Mouse (Mus musculus): ENCODE data around the gene 1700023F06Rik. TPM values are rescaled to one million over a fixed set of nuclear protein-coding genes. Genes with fewer than 3 reads are reported as not detected.

1700023F06Rik gene
- polyA plus RNA-seq, 1 experiment from 2014 or later: 0.15 TPM

GRCm38 (mm10) chr11:103170494-103171285 lies 37.7 kb downstream of the 1700023F06Rik start, which contains the start of gene Fmnl1:
Gene Fmnl1, plus strand, starts transcription at chr11:103171107.
- H3K27ac ChIP-seq (ENCODE audit: low read depth, low read length): no peak within 1 kb of the TSS

GRCm38 (mm10) chr11:103170111-103170493 lies 38.3 kb downstream of the 1700023F06Rik start:
- WGBS: 50% methylated on average over 3 of the region's 3 CpGs
- no peak overlapping the region for H3K9ac ChIP-seq (ENCODE audit: low read depth, low read length)
- H3K4me3 ChIP-seq (ENCODE audit: low read depth, low read length): no peak overlapping the region; the same call in 1 of the 2 replicates
- H3K36me3 ChIP-seq (ENCODE audit: control insufficient read depth, insufficient read depth, low read length): no peaks in the 10 kb centered on the region
- DNase-seq (ENCODE audit: low spot score): no peak
- peak overlapping the region; percentile 79 for H3K4me2 ChIP-seq
- no peak overlapping the region for H3K27ac ChIP-seq (ENCODE audit: low read depth, low read length)
- peaks cover 46% of the 10 kb centered on the region for H3K27me3 ChIP-seq (replicated peaks; ENCODE audit: control insufficient read depth, insufficient read depth, low read length)
- no peaks in the 10 kb centered on the region; the same call in 1 of the 2 replicates for H3K9me3 ChIP-seq (ENCODE audit: control insufficient read depth, low read length)
- H3K4me1 ChIP-seq (replicated peaks; ENCODE audit: control insufficient read depth, insufficient read depth, low read length): peaks cover 11% of the 10 kb centered on the region
- no peak for ATAC-seq (replicated peaks; ENCODE audit: low FRiP score)

More at GRCm38 (mm10) chr11:103170494-103171285, 37.7 kb downstream of the 1700023F06Rik start, which contains the start of gene Fmnl1:
- no peaks in the 10 kb centered on the region; the same call in 1 of the 2 replicates for H3K9me3 ChIP-seq (ENCODE audit: control insufficient read depth, low read length)
- peak within 1 kb of the TSS; percentile 49 for H3K9ac ChIP-seq (ENCODE audit: low read depth, low read length)
- ATAC-seq (replicated peaks; ENCODE audit: low FRiP score) (no peak), DNase-seq (ENCODE audit: low spot score) (no peak)
- H3K4me1 ChIP-seq (replicated peaks; ENCODE audit: control insufficient read depth, insufficient read depth, low read length): peaks cover 16% of the 10 kb centered on the region
- 1% methylated on average over 81 of the region's 84 CpGs for WGBS
- no peaks in the 10 kb centered on the region for H3K36me3 ChIP-seq (ENCODE audit: control insufficient read depth, insufficient read depth, low read length)
- H3K4me2 ChIP-seq: peak within 1 kb of the TSS; percentile 79
- H3K27me3 ChIP-seq (replicated peaks; ENCODE audit: control insufficient read depth, insufficient read depth, low read length): peaks cover 46% of the 10 kb centered on the region
- peak within 1 kb of the TSS; percentile 59 for H3K4me3 ChIP-seq (ENCODE audit: low read depth, low read length)

- H3K4me3 ChIP-seq (ENCODE audit: low read depth, low read length): no peak overlapping the region
- no peak for ATAC-seq (replicated peaks; ENCODE audit: low FRiP score)
- H3K4me2 ChIP-seq: no peak overlapping the region
- H3K9me3 ChIP-seq (ENCODE audit: control insufficient read depth, low read length): no peaks in the 10 kb centered on the region; the same call in 1 of the 2 replicates
- 75% methylated on average over 5 of the region's 5 CpGs for WGBS
- no peak overlapping the region for H3K9ac ChIP-seq (ENCODE audit: low read depth, low read length)
- no peak for DNase-seq (ENCODE audit: low spot score)
- H3K27me3 ChIP-seq (replicated peaks; ENCODE audit: control insufficient read depth, insufficient read depth, low read length): peaks cover 46% of the 10 kb centered on the region
- H3K27ac ChIP-seq (ENCODE audit: low read depth, low read length): no peak overlapping the region
- peaks cover 7% of the 10 kb centered on the region for H3K4me1 ChIP-seq (replicated peaks; ENCODE audit: control insufficient read depth, insufficient read depth, low read length)
- no peaks in the 10 kb centered on the region for H3K36me3 ChIP-seq (ENCODE audit: control insufficient read depth, insufficient read depth, low read length)
These were observed 38.7 kb downstream of the 1700023F06Rik start for GRCm38 (mm10) chr11:103169664-103170063.

- Histone ChIP-seq H3K4me2 (no peak overlapping the region), H3K27me3 (replicated peaks; ENCODE audit: control insufficient read depth, insufficient read depth, low read length) (peaks cover 46% of the 10 kb centered on the region)
- WGBS: 24% methylated on average over 9 of the region's 9 CpGs
These were observed 39.5 kb downstream of the 1700023F06Rik start for GRCm38 (mm10) chr11:103168690-103169390.

GRCm38 (mm10) chr11:103164391-103164790 lies 44.0 kb downstream of the 1700023F06Rik start:
- Histone ChIP-seq H3K36me3 (ENCODE audit: control insufficient read depth, insufficient read depth, low read length) (no peaks in the 10 kb centered on the region), H3K27ac (ENCODE audit: low read depth, low read length) (no peak overlapping the region), H3K4me1 (replicated peaks; ENCODE audit: control insufficient read depth, insufficient read depth, low read length) (peaks cover 6% of the 10 kb centered on the region), H3K9ac (ENCODE audit: low read depth, low read length) (no peak overlapping the region), H3K4me3 (ENCODE audit: low read depth, low read length) (no peak overlapping the region), H3K27me3 (replicated peaks; ENCODE audit: control insufficient read depth, insufficient read depth, low read length) (peaks cover 10% of the 10 kb centered on the region), H3K4me2 (peak overlapping the region; percentile 30), H3K9me3 (ENCODE audit: control insufficient read depth, low read length) (no peaks in the 10 kb centered on the region; the same call in 1 of the 2 replicates)
- ATAC-seq (replicated peaks; ENCODE audit: low FRiP score) (peak; percentile 48), DNase-seq (ENCODE audit: low spot score) (no peak)
- 14% methylated on average over 10 of the region's 10 CpGs for WGBS

More at GRCm38 (mm10) chr11:103168690-103169390, 39.5 kb downstream of the 1700023F06Rik start:
- H3K9me3 ChIP-seq (ENCODE audit: control insufficient read depth, low read length): no peaks in the 10 kb centered on the region; the same call in 1 of the 2 replicates
- H3K9ac ChIP-seq (ENCODE audit: low read depth, low read length): no peak overlapping the region
- H3K4me1 ChIP-seq (replicated peaks; ENCODE audit: control insufficient read depth, insufficient read depth, low read length): peaks cover 5% of the 10 kb centered on the region
- DNase-seq (ENCODE audit: low spot score): no peak
- no peak overlapping the region for H3K27ac ChIP-seq (ENCODE audit: low read depth, low read length)
- H3K4me3 ChIP-seq (ENCODE audit: low read depth, low read length): no peak overlapping the region
- ATAC-seq (replicated peaks; ENCODE audit: low FRiP score): no peak
- no peaks in the 10 kb centered on the region for H3K36me3 ChIP-seq (ENCODE audit: control insufficient read depth, insufficient read depth, low read length)

- Histone ChIP-seq H3K27ac (ENCODE audit: low read depth, low read length) (no peak overlapping the region), H3K9ac (ENCODE audit: low read depth, low read length) (no peak overlapping the region), H3K9me3 (ENCODE audit: control insufficient read depth, low read length) (no peaks in the 10 kb centered on the region; the same call in 1 of the 2 replicates), H3K4me3 (ENCODE audit: low read depth, low read length) (no peak overlapping the region), H3K27me3 (replicated peaks; ENCODE audit: control insufficient read depth, insufficient read depth, low read length) (no peaks in the 10 kb centered on the region), H3K4me2 (no peak overlapping the region), H3K36me3 (ENCODE audit: control insufficient read depth, insufficient read depth, low read length) (no peaks in the 10 kb centered on the region), H3K4me1 (replicated peaks; ENCODE audit: control insufficient read depth, insufficient read depth, low read length) (peaks cover 9% of the 10 kb centered on the region)
- ATAC-seq (replicated peaks; ENCODE audit: low FRiP score) (no peak), DNase-seq (ENCODE audit: low spot score) (no peak)
- WGBS: 76% methylated on average over 5 of the region's 5 CpGs
These were observed 46.2 kb downstream of the 1700023F06Rik start for GRCm38 (mm10) chr11:103162132-103162531.

GRCm38 (mm10) chr11:103161449-103161848 lies 46.9 kb downstream of the 1700023F06Rik start:
- Histone ChIP-seq H3K27me3 (replicated peaks; ENCODE audit: control insufficient read depth, insufficient read depth, low read length) (no peaks in the 10 kb centered on the region), H3K9me3 (ENCODE audit: control insufficient read depth, low read length) (no peaks in the 10 kb centered on the region; the same call in 1 of the 2 replicates), H3K27ac (ENCODE audit: low read depth, low read length) (no peak overlapping the region), H3K4me2 (no peak overlapping the region), H3K4me1 (replicated peaks; ENCODE audit: control insufficient read depth, insufficient read depth, low read length) (peaks cover 9% of the 10 kb centered on the region), H3K36me3 (ENCODE audit: control insufficient read depth, insufficient read depth, low read length) (no peaks in the 10 kb centered on the region), H3K9ac (ENCODE audit: low read depth, low read length) (no peak overlapping the region), H3K4me3 (ENCODE audit: low read depth, low read length) (no peak overlapping the region)
- no peak for DNase-seq (ENCODE audit: low spot score)
- ATAC-seq (replicated peaks; ENCODE audit: low FRiP score): no peak
- WGBS: 73% methylated on average over 7 of the region's 7 CpGs

GRCm38 (mm10) chr11:103160738-103161137 lies 47.6 kb downstream of the 1700023F06Rik start:
- H3K9me3 ChIP-seq (ENCODE audit: control insufficient read depth, low read length): no peaks in the 10 kb centered on the region
- H3K27me3 ChIP-seq (replicated peaks; ENCODE audit: control insufficient read depth, insufficient read depth, low read length): no peaks in the 10 kb centered on the region
- no peak overlapping the region for H3K9ac ChIP-seq (ENCODE audit: low read depth, low read length)
- WGBS: 85% methylated on average over 11 of the region's 11 CpGs
- H3K36me3 ChIP-seq (ENCODE audit: control insufficient read depth, insufficient read depth, low read length): no peaks in the 10 kb centered on the region
- no peak for ATAC-seq (replicated peaks; ENCODE audit: low FRiP score)
- no peak for DNase-seq (ENCODE audit: low spot score)
- H3K27ac ChIP-seq (ENCODE audit: low read depth, low read length): no peak overlapping the region
- no peak overlapping the region for H3K4me3 ChIP-seq (ENCODE audit: low read depth, low read length)
- peaks cover 9% of the 10 kb centered on the region for H3K4me1 ChIP-seq (replicated peaks; ENCODE audit: control insufficient read depth, insufficient read depth, low read length)
- no peak overlapping the region for H3K4me2 ChIP-seq
